Mouse (Mus musculus) left cerebral cortex, adult 6 months (tissue): Measurements from ENCODE around the gene Pou5f2. TPM values are rescaled to one million over a fixed set of nuclear protein-coding genes. Genes with fewer than 3 reads are reported as not detected.

ENCODE experiments used
- long read RNA-seq, 2 experiments: library from polyadenylated mRNA; unstranded; transcript quantifications; one replicate each; pipeline ENCODE4 v2.0.0; 2019 to 2020
- polyA plus RNA-seq: library from polyadenylated mRNA; unstranded; fragments of <200 nt; fragmentation: Nextera tagmentation; gene quantifications from 2 replicates; pipeline ENCODE4 v1.2.3, GENCODE M21; 2021

Pou5f2 gene
- not detected in 2 replicates for polyA plus RNA-seq
- long read RNA-seq, experiment 1: 0 reads
- long read RNA-seq, experiment 2: 0 reads

DNA sequence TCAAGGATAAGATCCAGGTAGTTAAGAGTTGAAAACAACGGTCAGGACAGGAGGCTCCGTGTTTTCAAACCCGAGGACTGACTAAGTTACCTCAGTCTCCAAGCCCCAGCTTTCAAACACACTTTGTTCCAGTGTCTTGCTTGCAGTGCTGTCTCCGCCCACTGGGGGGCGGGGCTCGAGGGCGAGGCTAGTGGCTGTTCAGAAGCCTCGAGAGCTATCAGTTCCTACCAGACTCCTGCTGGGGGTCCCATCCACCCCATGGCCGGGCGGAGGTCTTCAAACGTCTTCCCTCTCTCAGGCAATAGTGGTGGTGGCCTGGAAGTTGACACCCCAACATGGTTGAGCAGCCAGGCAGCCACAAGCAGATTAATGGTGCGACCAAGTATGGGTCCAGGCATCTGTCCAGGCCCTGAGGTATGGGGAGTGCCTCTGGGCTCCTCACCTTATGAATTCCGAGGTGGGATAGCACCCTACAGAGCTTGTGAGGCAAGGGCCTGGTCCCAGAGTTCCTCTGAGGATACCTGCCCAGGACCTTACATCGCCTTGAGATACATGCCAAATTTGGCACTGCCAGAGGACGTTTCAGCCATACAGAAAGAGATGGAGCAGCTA is at the start of gene Pou5f2:
Pou5f2 (plus strand) TSS at position 220 of the 612 bp plus-strand sequence.

Other genes with a start within 250 kb of the Pou5f2 start
- gene Nr2f1, start 174.9 kb downstream of the Pou5f2 start, polyA plus RNA-seq: 29.0 and 40.9 TPM in 2 replicates